Mouse (Mus musculus) cerebellum, adult (tissue): ENCODE measurements around the gene Gm20388.

Source experiments
- ATAC-seq: cut with Nextera tagmentation; 2 replicates; pipeline ENCODE4 v1.9.2; 2017; ENCODE audit warnings: mild to moderate bottlenecking, moderate library complexity, mixed read lengths; ENCODE audit not compliant: insufficient number of reproducible peaks, low FRiP score, low TSS enrichment

Gm20388 gene

GRCm38 (mm10) chr8:119914161-119914560 is 3.5 kb downstream of the Gm20388 start:
- no peak for ATAC-seq

GRCm38 (mm10) chr8:119915298-119915697 is 4.7 kb downstream of the Gm20388 start:
- ATAC-seq: no peak

GRCm38 (mm10) chr8:119916237-119916892 is 5.7 kb downstream of the Gm20388 start:
- no peak for ATAC-seq

- ATAC-seq: no peak
Observed at GRCm38 (mm10) chr8:119917415-119917814, 6.8 kb downstream of the Gm20388 start.

- ATAC-seq: no peak
Observed at GRCm38 (mm10) chr8:119918155-119918567, 7.5 kb downstream of the Gm20388 start.

GRCm38 (mm10) chr8:119923259-119923658 is 12.6 kb downstream of the Gm20388 start:
- ATAC-seq: no peak

GRCm38 (mm10) chr8:119925428-119925827 is 14.8 kb downstream of the Gm20388 start:
- no peak for ATAC-seq

GRCm38 (mm10) chr8:119926474-119926873 is 15.8 kb downstream of the Gm20388 start:
- ATAC-seq: no peak

GRCm38 (mm10) chr8:119927422-119928092 is 16.9 kb downstream of the Gm20388 start:
- peak; percentile 62; the same call in 1 of the 2 replicates for ATAC-seq

GRCm38 (mm10) chr8:119931317-119931716 is 20.7 kb downstream of the Gm20388 start:
- no peak for ATAC-seq

- no peak for ATAC-seq
Observed at GRCm38 (mm10) chr8:119933681-119934080, 23.0 kb downstream of the Gm20388 start.

GRCm38 (mm10) chr8:119935541-119935940 is 24.9 kb downstream of the Gm20388 start:
- no peak for ATAC-seq

GRCm38 (mm10) chr8:119938481-119938880 is 27.8 kb downstream of the Gm20388 start:
- ATAC-seq: no peak

- no peak for ATAC-seq
Observed at GRCm38 (mm10) chr8:119939336-119939735, 28.7 kb downstream of the Gm20388 start.

GRCm38 (mm10) chr8:119941471-119941870 is 30.8 kb downstream of the Gm20388 start:
- peak; percentile 34; the same call in 1 of the 2 replicates for ATAC-seq

GRCm38 (mm10) chr8:119943616-119944015 is 33.0 kb downstream of the Gm20388 start:
- ATAC-seq: no peak

GRCm38 (mm10) chr8:119944096-119944811 is 33.6 kb downstream of the Gm20388 start:
- peak; percentile 57; the same call in 1 of the 2 replicates for ATAC-seq

GRCm38 (mm10) chr8:119946326-119946865 is 35.8 kb downstream of the Gm20388 start:
- no peak for ATAC-seq

- ATAC-seq: no peak
Observed at GRCm38 (mm10) chr8:119947653-119948052, 37.0 kb downstream of the Gm20388 start.

- no peak for ATAC-seq
Observed at GRCm38 (mm10) chr8:119948340-119948739, 37.7 kb downstream of the Gm20388 start.

- no peak for ATAC-seq
Observed at GRCm38 (mm10) chr8:119952282-119952681, 41.6 kb downstream of the Gm20388 start.
